Mouse (Mus musculus): Measurements from ENCODE around the gene 1810010H24Rik.
"Not testable (repeated sequence)": the region's sequence is repeated elsewhere in the genome, so short reads cannot be mapped to it uniquely, and the experiment has no call there.

DNA sequence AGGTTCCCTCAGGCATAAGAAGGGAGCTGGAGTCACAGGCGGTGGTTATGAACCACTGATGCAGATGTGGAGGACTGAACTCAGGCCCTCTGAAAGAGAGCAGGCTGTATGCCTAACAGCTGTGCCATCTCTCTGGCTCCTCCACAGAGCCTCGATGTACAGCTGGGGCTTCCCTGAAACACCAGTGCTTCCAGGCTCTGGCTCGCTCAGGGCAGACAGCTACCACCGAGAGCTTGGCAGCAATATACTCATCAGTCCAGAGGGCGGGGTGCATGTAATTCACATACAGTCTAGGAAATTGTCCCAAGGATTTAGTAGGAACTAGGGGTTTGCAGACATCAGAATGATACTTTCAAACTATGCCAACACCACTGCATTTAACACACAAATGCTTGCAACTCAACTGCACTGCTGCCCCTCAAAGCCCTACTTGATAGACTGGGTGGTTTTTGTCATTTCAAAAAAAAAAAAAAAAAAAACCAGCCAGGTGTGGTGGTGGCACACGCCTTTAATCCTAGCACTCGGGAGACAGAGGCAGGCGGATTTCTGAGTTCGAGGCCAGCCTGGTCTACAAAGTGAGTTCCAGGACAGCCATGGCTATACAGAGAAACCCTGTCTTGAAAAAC, 39.4 kb upstream of the 1810010H24Rik start:
- not testable (repeated sequence) for TF ChIP-seq EP300, CTCF (IDR thresholded peaks at IDR 0.05; ENCODE audit: low read depth)

Measured in liver, embryonic 14.5 days (tissue).